Comparison of ENCODE assay signal across 24 mouse cellular contexts in genomic region chr2:160358896-160359295, GRCm38 (mm10). TPM values are rescaled to one million over a fixed set of nuclear protein-coding genes. Genes with fewer than 3 reads are reported as not detected.
DNase-seq lines count a peak whose midpoint lies in the region; ATAC-seq and TF ChIP-seq lines count a peak whose summit lies in the region.
"Had no signal": no experiment of that assay in that cellular context is flagged by ENCODE, and none has a peak within 500 bp of the region (broad histone marks: within the 10 kb centered on the region; RNA-seq: fewer than 3 reads in every experiment).

No protein-coding gene starts in this region.

- peaks cover 19% of the 10 kb centered on the region for H3K4me1 ChIP-seq in hindbrain, embryonic 12.5 days
- no peaks in the 10 kb centered on the region for H3K4me1 ChIP-seq in hindbrain, embryonic 16.5 days (ENCODE audit: control insufficient read depth, insufficient read depth, low read depth, low read length)
- peaks cover 2% of the 10 kb centered on the region; the same call in 1 of the 2 replicates for H3K4me1 ChIP-seq in midbrain, embryonic 11.5 days (ENCODE audit: control insufficient read depth, insufficient read depth, low read length)
- no peaks in the 10 kb centered on the region for H3K4me1 ChIP-seq in midbrain, postnatal 0 days (ENCODE audit: insufficient read depth, low read length)
- no peaks in the 10 kb centered on the region; the same call in 1 of the 2 replicates for H3K4me1 ChIP-seq in neural tube, embryonic 11.5 days (ENCODE audit: control insufficient read depth, insufficient read depth, low read length)

- no peak overlapping the region for H3K9ac ChIP-seq in hindbrain, embryonic 12.5 days
- no peak overlapping the region for H3K9ac ChIP-seq in hindbrain, embryonic 16.5 days (ENCODE audit: low read depth, low read length)
- H3K9ac ChIP-seq in midbrain, embryonic 11.5 days (ENCODE audit: low read length): no peak overlapping the region
- H3K9ac ChIP-seq in midbrain, postnatal 0 days (replicated peaks; ENCODE audit: low read length, poor library complexity, severe bottlenecking): no peak overlapping the region
- no peak overlapping the region for H3K9ac ChIP-seq in neural tube, embryonic 11.5 days (ENCODE audit: low read length)
- H3K9ac ChIP-seq: embryonic facial prominence, embryonic 12.5 days; hindbrain, embryonic 13.5 days had no signal

- H3K4me3 ChIP-seq in hindbrain, embryonic 12.5 days: no peak overlapping the region
- H3K4me3 ChIP-seq in hindbrain, embryonic 16.5 days (ENCODE audit: low read length): no peak overlapping the region
- no peak overlapping the region for H3K4me3 ChIP-seq in midbrain, embryonic 11.5 days (ENCODE audit: low read depth, low read length)
- no peak overlapping the region for H3K4me3 ChIP-seq in midbrain, postnatal 0 days (ENCODE audit: low read depth, low read length)
- H3K4me3 ChIP-seq in neural tube, embryonic 11.5 days (ENCODE audit: low read depth, low read length): no peak overlapping the region
- H3K4me3 ChIP-seq: embryonic facial prominence, embryonic 12.5 days; heart, embryonic 10.5 days; hindbrain, embryonic 13.5 days had no signal

- ATAC-seq in hindbrain, embryonic 12.5 days (ENCODE audit: low FRiP score): 0 out of 2 replicates have a peak, but pooled peaks have one; percentile 13
- ATAC-seq in hindbrain, embryonic 16.5 days: no peak
- 0 out of 2 replicates have a peak, but pooled peaks have one; percentile 31 for ATAC-seq in midbrain, embryonic 11.5 days (ENCODE audit: low FRiP score)
- no peak for ATAC-seq in midbrain, postnatal 0 days (ENCODE audit: low FRiP score)
- no peak for ATAC-seq in neural tube, embryonic 11.5 days (ENCODE audit: insufficient read depth, low FRiP score, low TSS enrichment)
- ATAC-seq: CD4-positive, CD25-positive, alpha-beta regulatory T cell, adult 4 months; forebrain, embryonic 16.5 days had no signal

- TF ChIP-seq CTCF in midbrain, postnatal 0 days (IDR thresholded peaks at IDR 0.05): no peak

- WGBS in hindbrain, embryonic 12.5 days: 4% methylated on average over 4 of the region's 4 CpGs
- WGBS in hindbrain, embryonic 16.5 days: 15% methylated on average over 4 of the region's 4 CpGs
- 10% methylated on average over 4 of the region's 4 CpGs for WGBS in midbrain, embryonic 11.5 days
- 16% methylated on average over 4 of the region's 4 CpGs for WGBS in midbrain, postnatal 0 days
- 5% methylated on average over 4 of the region's 4 CpGs for WGBS in neural tube, embryonic 11.5 days

- H3K4me2 ChIP-seq in hindbrain, embryonic 12.5 days (replicated peaks): no peak overlapping the region
- H3K4me2 ChIP-seq in hindbrain, embryonic 16.5 days (ENCODE audit: low read length): no peak overlapping the region
- no peak overlapping the region for H3K4me2 ChIP-seq in midbrain, embryonic 11.5 days
- H3K4me2 ChIP-seq in midbrain, postnatal 0 days (ENCODE audit: low read depth, low read length, poor library complexity, severe bottlenecking): no peak overlapping the region
- no peak overlapping the region for H3K4me2 ChIP-seq in neural tube, embryonic 11.5 days (ENCODE audit: low read depth)
- H3K4me2 ChIP-seq: embryonic facial prominence, embryonic 12.5 days; hindbrain, embryonic 13.5 days had no signal

- H3K9me3 ChIP-seq in hindbrain, embryonic 12.5 days (replicated peaks): no peaks in the 10 kb centered on the region
- no peaks in the 10 kb centered on the region for H3K9me3 ChIP-seq in hindbrain, embryonic 16.5 days (ENCODE audit: control insufficient read depth, low read length)
- H3K9me3 ChIP-seq in midbrain, embryonic 11.5 days (ENCODE audit: control insufficient read depth, low read length): no peaks in the 10 kb centered on the region
- H3K9me3 ChIP-seq in midbrain, postnatal 0 days (ENCODE audit: low read length): no peaks in the 10 kb centered on the region
- no peaks in the 10 kb centered on the region for H3K9me3 ChIP-seq in neural tube, embryonic 11.5 days (ENCODE audit: control insufficient read depth, low read length)
- H3K9me3 ChIP-seq: embryonic facial prominence, embryonic 12.5 days; heart, embryonic 10.5 days; hindbrain, embryonic 13.5 days had no signal

- peaks cover 66% of the 10 kb centered on the region for H3K27me3 ChIP-seq in hindbrain, embryonic 12.5 days
- peaks cover 41% of the 10 kb centered on the region for H3K27me3 ChIP-seq in hindbrain, embryonic 16.5 days (replicated peaks; ENCODE audit: control insufficient read depth, insufficient read depth, low read length)
- peaks cover 56% of the 10 kb centered on the region for H3K27me3 ChIP-seq in midbrain, embryonic 11.5 days (ENCODE audit: control insufficient read depth, insufficient read depth, low read length)
- peaks cover 61% of the 10 kb centered on the region for H3K27me3 ChIP-seq in midbrain, postnatal 0 days (ENCODE audit: insufficient read depth, low read length)
- peaks cover 52% of the 10 kb centered on the region for H3K27me3 ChIP-seq in neural tube, embryonic 11.5 days (ENCODE audit: control insufficient read depth, insufficient read depth, low read length)

- DNase-seq in cerebellum, postnatal 10 days: peak; percentile 32
- DNase-seq in cerebellum, postnatal 36 days: no peak
- no peak for DNase-seq in midbrain, embryonic 11.5 days (ENCODE audit: low spot score, missing footprints)
- no peak for DNase-seq in midbrain, postnatal 0 days (ENCODE audit: low spot score)
- peak; percentile 12 for DNase-seq in neural tube, embryonic 11.5 days (ENCODE audit: low spot score)
- no peak for DNase-seq in neural tube, embryonic 10.5 days (ENCODE audit: extremely low spot score, low spot score)
- DNase-seq: adrenal gland, postnatal 14 days; B cell, adult 2 months; cerebellum, adult 18-20 months; cerebellum, adult 9-11 months; embryo, embryonic 11 days; gastrocnemius, postnatal 10 days; heart, adult 18-20 months; heart, postnatal 10 days; heart, postnatal 4 days had no signal

- H3K36me3 ChIP-seq in hindbrain, embryonic 12.5 days: no peaks in the 10 kb centered on the region
- H3K36me3 ChIP-seq in hindbrain, embryonic 16.5 days (ENCODE audit: control insufficient read depth, insufficient read depth, low read length): no peaks in the 10 kb centered on the region
- no peaks in the 10 kb centered on the region for H3K36me3 ChIP-seq in midbrain, embryonic 11.5 days (ENCODE audit: control insufficient read depth, insufficient read depth, low read length)
- H3K36me3 ChIP-seq in midbrain, postnatal 0 days (ENCODE audit: insufficient read depth, low read length): no peaks in the 10 kb centered on the region
- H3K36me3 ChIP-seq in neural tube, embryonic 11.5 days (ENCODE audit: control insufficient read depth, insufficient read depth, low read length): no peaks in the 10 kb centered on the region
- H3K36me3 ChIP-seq: embryonic facial prominence, embryonic 12.5 days; G1E; heart, embryonic 10.5 days; hindbrain, embryonic 13.5 days had no signal

- no peak overlapping the region for H3K27ac ChIP-seq in hindbrain, embryonic 12.5 days
- H3K27ac ChIP-seq in hindbrain, embryonic 16.5 days (ENCODE audit: low read depth, low read length): no peak overlapping the region
- no peak overlapping the region for H3K27ac ChIP-seq in midbrain, embryonic 11.5 days (ENCODE audit: low read depth, low read length)
- H3K27ac ChIP-seq in midbrain, postnatal 0 days (ENCODE audit: low read depth, low read length): no peak overlapping the region
- H3K27ac ChIP-seq in neural tube, embryonic 11.5 days (ENCODE audit: low read depth, low read length): no peak overlapping the region
- H3K27ac ChIP-seq: embryonic facial prominence, embryonic 12.5 days; heart, embryonic 10.5 days; hindbrain, embryonic 13.5 days had no signal

RNA-seq across cellular contexts. Expression of gene Mafb, which starts 8.0 kb away (rescaled TPM):
- 17.9 and 23.9 TPM in 2 replicates for polyA plus RNA-seq in hindbrain, embryonic 12.5 days (2016; fragmentation: Nextera tagmentation; extraction: Ambion mirVana)
- polyA plus RNA-seq in hindbrain, embryonic 16.5 days (2015; fragmentation: Nextera tagmentation; extraction: Ambion mirVana): 20.0 and 23.1 TPM in 2 replicates
- 3.2 and 3.4 TPM in 2 replicates for polyA plus RNA-seq in midbrain, embryonic 11.5 days (2014; fragmentation: Nextera tagmentation; extraction: Ambion mirVana)
- 6.8 and 9.0 TPM in 2 replicates for total RNA-seq in midbrain, postnatal 0 days (2014; rRNA removed)
- 5.7 and 5.8 TPM in 2 replicates for polyA plus RNA-seq in midbrain, postnatal 0 days (2015; fragmentation: Nextera tagmentation; extraction: Ambion mirVana)
- polyA plus RNA-seq in neural tube, embryonic 11.5 days (2014; fragmentation: Nextera tagmentation; extraction: Ambion mirVana): 11.6 and 13.3 TPM in 2 replicates
- total RNA-seq: common myeloid progenitor, adult 5-6 weeks had no signal
- polyA plus RNA-seq: G1E had no signal

RNA-seq across cellular contexts. Expression of gene Gm826, which starts 24.9 kb away (rescaled TPM):
- not detected in 2 replicates for polyA plus RNA-seq in hindbrain, embryonic 12.5 days (2016; fragmentation: Nextera tagmentation; extraction: Ambion mirVana)
- polyA plus RNA-seq in hindbrain, embryonic 16.5 days (2015; fragmentation: Nextera tagmentation; extraction: Ambion mirVana): not detected in 2 replicates
- polyA plus RNA-seq in midbrain, embryonic 11.5 days (2014; fragmentation: Nextera tagmentation; extraction: Ambion mirVana): not detected in 2 replicates
- not detected in 2 replicates for total RNA-seq in midbrain, postnatal 0 days (2014; rRNA removed)
- 0.22 TPM in 1 of 2 replicates, not detected in the other for polyA plus RNA-seq in midbrain, postnatal 0 days (2015; fragmentation: Nextera tagmentation; extraction: Ambion mirVana)
- not detected in 2 replicates for polyA plus RNA-seq in neural tube, embryonic 11.5 days (2014; fragmentation: Nextera tagmentation; extraction: Ambion mirVana)
- total RNA-seq: common myeloid progenitor, adult 5-6 weeks; G1E had no signal
- polyA plus RNA-seq: CD4-positive, CD25-positive, alpha-beta regulatory T cell, adult 4 months; embryonic facial prominence, embryonic 12.5 days; forebrain, embryonic 16.5 days; G1E; hindbrain, embryonic 13.5 days had no signal

Comparison
In these comparisons a context has a peak if more than half of its experiments do, and no peak if none do; other contexts are left out.
1. DNase-seq: peak in cerebellum, postnatal 10 days (2 of 2) and neural tube, embryonic 11.5 days (single experiment); none in cerebellum, postnatal 36 days (0 of 2), midbrain, embryonic 11.5 days (single experiment), midbrain, postnatal 0 days (single experiment) and neural tube, embryonic 10.5 days (single experiment).
2. ATAC-seq: peak in hindbrain, embryonic 12.5 days (single experiment) and midbrain, embryonic 11.5 days (single experiment); none in hindbrain, embryonic 16.5 days (single experiment), midbrain, postnatal 0 days (single experiment) and neural tube, embryonic 11.5 days (single experiment).